8 mouse cellular contexts compared by ENCODE assay signal in the genomic region with DNA sequence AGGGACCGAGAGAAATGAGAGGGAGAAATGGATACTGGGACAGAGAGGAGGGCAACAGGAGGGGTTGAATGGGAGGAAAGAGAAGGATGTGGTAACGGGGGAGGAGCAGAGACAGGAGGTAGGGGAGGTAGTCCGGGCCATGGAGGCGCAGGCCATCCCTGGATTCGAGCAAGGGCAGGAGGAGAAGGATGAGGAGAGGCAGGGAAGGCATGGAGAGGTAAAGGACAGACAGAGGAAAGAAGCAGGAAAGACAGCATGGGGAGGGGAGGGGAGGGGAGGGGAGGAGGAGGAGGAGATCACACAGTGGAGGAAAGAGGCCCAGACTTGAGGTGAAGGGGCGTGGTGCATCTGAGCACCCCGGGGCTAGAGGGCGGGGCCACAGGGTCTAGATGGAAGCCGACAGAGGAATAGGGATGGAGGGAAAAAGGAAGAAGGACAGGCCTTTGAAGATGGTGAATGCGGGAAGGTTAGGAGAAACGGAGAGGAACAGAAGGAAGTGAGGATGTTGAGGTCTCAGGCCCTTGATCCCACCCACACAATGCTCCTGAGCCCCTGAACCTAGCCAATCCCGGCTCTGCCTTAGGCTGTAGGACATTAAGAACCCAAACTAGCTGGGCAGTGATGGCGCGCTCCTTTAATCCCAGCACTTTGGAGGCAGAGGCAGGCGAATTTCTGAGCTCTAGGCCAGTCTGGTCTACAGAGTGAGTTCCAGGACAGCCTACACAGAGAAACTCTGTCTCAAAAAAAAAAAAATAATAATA. TPM values are rescaled to one million over a fixed set of nuclear protein-coding genes. Genes with fewer than 3 reads are reported as not detected.
DNase-seq lines count a peak whose midpoint lies in the region; ATAC-seq and TF ChIP-seq lines count a peak whose summit lies in the region.

TSS of gene Btbd2 (minus strand) at position 209 of the 761 bp plus-strand sequence.

- peak; percentile 35 for DNase-seq in lung, embryonic 14.5 days
- no peak for DNase-seq in lung, postnatal 4 days
- DNase-seq in c-Kit-negative CD71-positive TER-119-positive erythroid progenitor cells, embryonic 14.5 days (ENCODE audit: low read depth, low spot score): peak; percentile 65
- DNase-seq in gonadal fat pad, adult 2 months (ENCODE audit: low read depth): no peak
- DNase-seq in cerebellum, postnatal 4 days (ENCODE audit: low spot score in 2 of 2): no peak

- H3K27ac ChIP-seq in lung, embryonic 14.5 days (ENCODE audit: low read depth): peak within 1 kb of the TSS; percentile 87
- peak within 1 kb of the TSS; percentile 96 for H3K27ac ChIP-seq in intestine, embryonic 16.5 days (ENCODE audit: low read length)
- peak within 1 kb of the TSS; percentile 87 for H3K27ac ChIP-seq in liver, embryonic 15.5 days (replicated peaks)
- H3K27ac ChIP-seq in stomach, embryonic 16.5 days (ENCODE audit: low read length): peak within 1 kb of the TSS; percentile 96

- no peaks in the 10 kb centered on the region for H3K27me3 ChIP-seq in lung, embryonic 14.5 days (ENCODE audit: insufficient read depth, low read length)
- no peaks in the 10 kb centered on the region for H3K27me3 ChIP-seq in intestine, embryonic 16.5 days (replicated peaks; ENCODE audit: control insufficient read depth, insufficient read depth, low read length)
- no peaks in the 10 kb centered on the region for H3K27me3 ChIP-seq in liver, embryonic 15.5 days
- no peaks in the 10 kb centered on the region for H3K27me3 ChIP-seq in stomach, embryonic 16.5 days (ENCODE audit: control insufficient read depth, insufficient read depth, low read length)

- peaks cover 4% of the 10 kb centered on the region for H3K36me3 ChIP-seq in lung, embryonic 14.5 days (ENCODE audit: insufficient read depth)
- no peaks in the 10 kb centered on the region for H3K36me3 ChIP-seq in intestine, embryonic 16.5 days (ENCODE audit: control insufficient read depth, insufficient read depth, low read length)
- no peaks in the 10 kb centered on the region for H3K36me3 ChIP-seq in liver, embryonic 15.5 days (replicated peaks)
- no peaks in the 10 kb centered on the region for H3K36me3 ChIP-seq in stomach, embryonic 16.5 days (ENCODE audit: control insufficient read depth, insufficient read depth, low read length)

- no peaks in the 10 kb centered on the region for H3K9me3 ChIP-seq in lung, embryonic 14.5 days (ENCODE audit: low read depth, low read length)
- H3K9me3 ChIP-seq in intestine, embryonic 16.5 days (ENCODE audit: control insufficient read depth, low read length): no peaks in the 10 kb centered on the region
- H3K9me3 ChIP-seq in liver, embryonic 15.5 days (replicated peaks): no peaks in the 10 kb centered on the region
- no peaks in the 10 kb centered on the region for H3K9me3 ChIP-seq in stomach, embryonic 16.5 days (replicated peaks; ENCODE audit: control insufficient read depth, low read length)

- peak within 1 kb of the TSS; percentile 95 for H3K9ac ChIP-seq in lung, embryonic 14.5 days
- H3K9ac ChIP-seq in intestine, embryonic 16.5 days (ENCODE audit: low read depth, low read length): peak within 1 kb of the TSS; percentile 95
- peak within 1 kb of the TSS; percentile 90 for H3K9ac ChIP-seq in liver, embryonic 15.5 days
- peak within 1 kb of the TSS; percentile 88 for H3K9ac ChIP-seq in stomach, embryonic 16.5 days (ENCODE audit: low read length)

- WGBS in lung, embryonic 14.5 days: 14% methylated on average over 15 of the region's 15 CpGs
- WGBS in intestine, embryonic 16.5 days: 21% methylated on average over 15 of the region's 15 CpGs
- WGBS in liver, embryonic 15.5 days (ENCODE audit: insufficient replicate concordance): 35% methylated on average over 15 of the region's 15 CpGs
- 18% methylated on average over 15 of the region's 15 CpGs for WGBS in stomach, embryonic 16.5 days

- peak within 1 kb of the TSS; percentile 98 for H3K4me3 ChIP-seq in lung, embryonic 14.5 days (ENCODE audit: low read depth, low read length)
- peak within 1 kb of the TSS; percentile 93 for H3K4me3 ChIP-seq in intestine, embryonic 16.5 days (ENCODE audit: low read length)
- peak within 1 kb of the TSS; percentile 86 for H3K4me3 ChIP-seq in liver, embryonic 15.5 days (replicated peaks)
- peak within 1 kb of the TSS; percentile 71 for H3K4me3 ChIP-seq in stomach, embryonic 16.5 days (replicated peaks; ENCODE audit: low read length)

- peak within 1 kb of the TSS; percentile 92 for H3K4me2 ChIP-seq in lung, embryonic 14.5 days
- H3K4me2 ChIP-seq in intestine, embryonic 16.5 days (ENCODE audit: low read depth, low read length): peak within 1 kb of the TSS; percentile 91
- peak within 1 kb of the TSS; percentile 92 for H3K4me2 ChIP-seq in liver, embryonic 15.5 days
- peak within 1 kb of the TSS; percentile 92 for H3K4me2 ChIP-seq in stomach, embryonic 16.5 days (ENCODE audit: low read depth, low read length)

- peak; percentile 29 for ATAC-seq in lung, embryonic 14.5 days (ENCODE audit: insufficient read depth)
- ATAC-seq in intestine, embryonic 16.5 days: peak; percentile 47
- peak; percentile 9; the same call in 1 of the 2 replicates for ATAC-seq in liver, embryonic 15.5 days (ENCODE audit: insufficient read depth)
- peak; percentile 7; the same call in 1 of the 2 replicates for ATAC-seq in stomach, embryonic 16.5 days (ENCODE audit: insufficient read depth, low FRiP score)

- H3K4me1 ChIP-seq in lung, embryonic 14.5 days (ENCODE audit: insufficient read depth): peaks cover 9% of the 10 kb centered on the region
- peaks cover 32% of the 10 kb centered on the region for H3K4me1 ChIP-seq in intestine, embryonic 16.5 days (ENCODE audit: control insufficient read depth, insufficient read depth, low read length)
- peaks cover 71% of the 10 kb centered on the region for H3K4me1 ChIP-seq in liver, embryonic 15.5 days (replicated peaks)
- peaks cover 21% of the 10 kb centered on the region for H3K4me1 ChIP-seq in stomach, embryonic 16.5 days (ENCODE audit: control insufficient read depth, insufficient read depth, low read length)

- TF ChIP-seq CTCF in lung, embryonic 14.5 days (IDR thresholded peaks at IDR 0.05; ENCODE audit: low read depth): no peak

RNA-seq across cellular contexts. Expression of gene Btbd2, which starts in this region (rescaled TPM):
- 82.5 and 101 TPM in 2 replicates for polyA plus RNA-seq in lung, embryonic 14.5 days (2014; fragmentation: Nextera tagmentation; extraction: Ambion mirVana)
- 74.5 and 89.2 TPM in 2 replicates for polyA plus RNA-seq in gonadal fat pad, adult 2 months (2012; rRNA removed)
- 9.2 and 10.6 TPM in 2 replicates for polyA plus RNA-seq in intestine, embryonic 16.5 days (2015; fragmentation: Nextera tagmentation; extraction: Ambion mirVana)
- 14.4 and 15.9 TPM in 2 replicates for polyA plus RNA-seq in liver, embryonic 15.5 days (2015; fragmentation: Nextera tagmentation; extraction: Ambion mirVana)
- polyA plus RNA-seq in stomach, embryonic 16.5 days (2015; fragmentation: Nextera tagmentation; extraction: Ambion mirVana): 11.5 and 12.7 TPM in 2 replicates

Comparison
In these comparisons a context has a peak if more than half of its experiments do, and no peak if none do; other contexts are left out.
1. DNase-seq: peak in lung, embryonic 14.5 days (single experiment) and c-Kit-negative CD71-positive TER-119-positive erythroid progenitor cells, embryonic 14.5 days (single experiment); none in lung, postnatal 4 days (0 of 2), gonadal fat pad, adult 2 months (single experiment) and cerebellum, postnatal 4 days (0 of 2).
2. Peak in every context shown above with its lines, with median percentiles within 50 percentile points of each other: ATAC-seq, H3K27ac ChIP-seq, H3K4me2 ChIP-seq, H3K4me3 ChIP-seq and H3K9ac ChIP-seq.